Mouse (Mus musculus): ENCODE measurements around the gene Zfp12. TPM values are rescaled to one million over a fixed set of nuclear protein-coding genes. Genes with fewer than 3 reads are reported as not detected.

The Zfp12 gene
- total RNA-seq, 2 experiments from 2014 or later, result 7.0 to 8.6 TPM

GRCm38 (mm10) chr5:143261636-143262035, 26.7 kb downstream of the Zfp12 start:
- DNase-seq, result no peak
- intact Hi-C loops (cut with DNase I; ENCODE audit: low total_unique reads), result no loop called here

- intact Hi-C loops (cut with DNase I; ENCODE audit: low total_unique reads), result no loop called here
- no peak for DNase-seq
These were observed 29.7 kb downstream of the Zfp12 start for GRCm38 (mm10) chr5:143264689-143265088.

GRCm38 (mm10) chr5:143265409-143265808, 30.4 kb downstream of the Zfp12 start:
- intact Hi-C loops (cut with DNase I; ENCODE audit: low total_unique reads), result no loop called here
- DNase-seq, result no peak

GRCm38 (mm10) chr5:143266794-143267193, 31.8 kb downstream of the Zfp12 start:
- intact Hi-C loops (cut with DNase I; ENCODE audit: low total_unique reads), result no loop called here
- DNase-seq, result no peak

- DNase-seq, result no peak
- intact Hi-C loops (cut with DNase I; ENCODE audit: low total_unique reads), result no loop called here
These were observed 34.0 kb downstream of the Zfp12 start for GRCm38 (mm10) chr5:143268985-143269362.

- intact Hi-C loops (cut with DNase I; ENCODE audit: low total_unique reads), result no loop called here
- peak; percentile 78 for DNase-seq
These were observed 34.6 kb downstream of the Zfp12 start, which contains the start of gene Zfp316 for GRCm38 (mm10) chr5:143269363-143270150. Gene Zfp316, minus strand, starts transcription at chr5:143270022.

- intact Hi-C loops (cut with DNase I; ENCODE audit: low total_unique reads), result no loop called here
These were observed 35.2 kb downstream of the Zfp12 start for GRCm38 (mm10) chr5:143270151-143270519.

GRCm38 (mm10) chr5:143271642-143272041, 36.7 kb downstream of the Zfp12 start:
- DNase-seq, result no peak
- intact Hi-C loops (cut with DNase I; ENCODE audit: low total_unique reads), result no loop called here

More at GRCm38 (mm10) chr5:143270151-143270519, 35.2 kb downstream of the Zfp12 start:
- no peak for DNase-seq

- intact Hi-C loops (cut with DNase I; ENCODE audit: low total_unique reads), result no loop called here
- no peak for DNase-seq
These were observed 37.1 kb downstream of the Zfp12 start for GRCm38 (mm10) chr5:143272108-143272507.

- intact Hi-C loops (cut with DNase I; ENCODE audit: low total_unique reads), result no loop called here
- DNase-seq, result no peak
These were observed 37.8 kb downstream of the Zfp12 start for GRCm38 (mm10) chr5:143272540-143273330.

- intact Hi-C loops (cut with DNase I; ENCODE audit: low total_unique reads), result no loop called here
- DNase-seq, result no peak
These were observed 40.8 kb downstream of the Zfp12 start for GRCm38 (mm10) chr5:143275761-143276160.

GRCm38 (mm10) chr5:143279247-143279646, 44.3 kb downstream of the Zfp12 start:
- no peak for DNase-seq
- intact Hi-C loops (cut with DNase I; ENCODE audit: low total_unique reads), result no loop called here

- intact Hi-C loops (cut with DNase I; ENCODE audit: low total_unique reads), result no loop called here
- DNase-seq, result no peak
These were observed 49.8 kb downstream of the Zfp12 start for GRCm38 (mm10) chr5:143284762-143285161.

- DNase-seq, result no peak
- intact Hi-C loops (cut with DNase I; ENCODE audit: low total_unique reads), result no loop called here
These were observed 52.9 kb downstream of the Zfp12 start for GRCm38 (mm10) chr5:143287774-143288328.

- intact Hi-C loops (cut with DNase I; ENCODE audit: low total_unique reads), result no loop called here
- no peak for DNase-seq
These were observed 53.5 kb downstream of the Zfp12 start for GRCm38 (mm10) chr5:143288378-143288911.

- intact Hi-C loops (cut with DNase I; ENCODE audit: low total_unique reads), result no loop called here
These were observed 54.3 kb downstream of the Zfp12 start for GRCm38 (mm10) chr5:143289299-143289698.

GRCm38 (mm10) chr5:143292879-143293278, 57.9 kb downstream of the Zfp12 start:
- intact Hi-C loops (cut with DNase I; ENCODE audit: low total_unique reads), result no loop called here
- DNase-seq, result no peak

More at GRCm38 (mm10) chr5:143289299-143289698, 54.3 kb downstream of the Zfp12 start:
- DNase-seq, result no peak

- intact Hi-C loops (cut with DNase I; ENCODE audit: low total_unique reads), result no loop called here
- DNase-seq, result no peak
These were observed 58.4 kb downstream of the Zfp12 start, which contains the start of gene Zfp853 for GRCm38 (mm10) chr5:143293404-143293803. Gene Zfp853, minus strand, starts transcription at chr5:143293623.

GRCm38 (mm10) chr5:143294862-143295261, 59.9 kb downstream of the Zfp12 start:
- intact Hi-C loops (cut with DNase I; ENCODE audit: low total_unique reads), result no loop called here
- DNase-seq, result no peak

- intact Hi-C loops (cut with DNase I; ENCODE audit: low total_unique reads), result no loop called here
These were observed 60.4 kb downstream of the Zfp12 start for GRCm38 (mm10) chr5:143295330-143295729.

More at GRCm38 (mm10) chr5:143295330-143295729, 60.4 kb downstream of the Zfp12 start:
- no peak for DNase-seq

All from gastrocnemius, postnatal 14 days (tissue).